Mouse (Mus musculus) limb, embryonic 11.5 days (tissue): ENCODE measurements around the gene Tbc1d14. TPM values are rescaled to one million over a fixed set of nuclear protein-coding genes. Genes with fewer than 3 reads are reported as not detected.

Source experiments
- ATAC-seq: fragments of 200-750 bp; cut with Nextera tagmentation; 2 replicates; pipeline ENCODE4 v1.8.0; 2017; ENCODE audit warnings: low read depth; ENCODE audit not compliant: insufficient number of reproducible peaks, low FRiP score, low TSS enrichment
- DNase-seq: peaks from one replicate; pipeline ENCODE4 v3.0.0-alpha.2; 2015; ENCODE audit warnings: low spot score
- H3K27ac ChIP-seq: fragments of 300-500 bp; sonication (generic); replicated peaks from 2 replicates; pipeline ENCODE4 v1.5.1; 2014; ENCODE audit warnings: low read depth, mild to moderate bottlenecking, low read length
- H3K27me3 ChIP-seq: fragments of 300-500 bp; sonication (generic); 2 replicates; pipeline ENCODE4 v1.6.1; 2014; ENCODE audit warnings: mild to moderate bottlenecking, low read length, mixed read lengths; ENCODE audit not compliant: control insufficient read depth, insufficient read depth
- H3K36me3 ChIP-seq: fragments of 300-500 bp; sonication (generic); 2 replicates; pipeline ENCODE4 v1.6.1; 2014; ENCODE audit warnings: mild to moderate bottlenecking, low read length, moderate library complexity, mixed read lengths; ENCODE audit not compliant: control insufficient read depth, insufficient read depth
- H3K4me1 ChIP-seq: fragments of 300-500 bp; sonication (generic); 2 replicates; pipeline ENCODE4 v1.6.1; 2014; ENCODE audit warnings: low read length, mixed read lengths; ENCODE audit not compliant: control insufficient read depth, insufficient read depth
- H3K4me2 ChIP-seq: fragments of 300-500 bp; sonication (generic); 2 replicates; pipeline ENCODE4 v1.6.1; 2014; ENCODE audit warnings: low read depth, mild to moderate bottlenecking, moderate library complexity; ENCODE audit not compliant: severe bottlenecking
- H3K4me3 ChIP-seq: fragments of 300-500 bp; sonication (generic); 2 replicates; pipeline ENCODE4 v1.5.1; 2014; ENCODE audit warnings: low read depth, low read length
- H3K9ac ChIP-seq: fragments of 300-500 bp; sonication (generic); 2 replicates; pipeline ENCODE4 v1.6.1; 2014; ENCODE audit warnings: mild to moderate bottlenecking, low read length
- H3K9me3 ChIP-seq: fragments of 300-500 bp; sonication (generic); 2 replicates; pipeline ENCODE4 v1.6.1; 2016; ENCODE audit warnings: low read length; ENCODE audit not compliant: control insufficient read depth
- WGBS: fragments of 180-500 bp; shearing (Covaris S2); extraction: QIAGEN DNeasy Blood & Tissue Kit; methylation state at CpG from one replicate; pipeline ENCODE4 v1.1.7; 2014; 5-methylcytosine and 5-hydroxymethylcytosine counted together
- polyA plus RNA-seq: library from polyadenylated mRNA; unstranded; fragments of >200 nt; fragmentation: Nextera tagmentation; extraction: Ambion mirVana; gene quantifications from 2 replicates; pipeline ENCODE4 v1.2.1, GENCODE M21; 2014

Gene Tbc1d14
- polyA plus RNA-seq, 1 experiment from 2014 or later = 37.7 TPM

GRCm38 (mm10) chr5:36445028-36445427 is 148.0 kb downstream of the Tbc1d14 start:
- Histone ChIP-seq H3K36me3 (no peaks in the 10 kb centered on the region), H3K9me3 (no peaks in the 10 kb centered on the region), H3K4me2 (no peak overlapping the region), H3K4me3 (no peak overlapping the region), H3K9ac (no peak overlapping the region), H3K27me3 (no peaks in the 10 kb centered on the region), H3K27ac (no peak overlapping the region), H3K4me1 (0 out of 2 replicates have a peak, but pooled peaks cover 4% of the 10 kb centered on the region)
- 24% methylated on average over 8 of the region's 8 CpGs for WGBS
- no peak for DNase-seq
- no peak for ATAC-seq

- Histone ChIP-seq H3K27ac (no peak overlapping the region), H3K9ac (no peak overlapping the region), H3K36me3 (no peaks in the 10 kb centered on the region), H3K4me2 (no peak overlapping the region), H3K4me3 (no peak overlapping the region), H3K27me3 (no peaks in the 10 kb centered on the region), H3K4me1 (no peaks in the 10 kb centered on the region), H3K9me3 (no peaks in the 10 kb centered on the region)
- 48% methylated on average over 4 of the region's 4 CpGs for WGBS
- no peak for ATAC-seq
- no peak for DNase-seq
These were observed 148.5 kb downstream of the Tbc1d14 start for GRCm38 (mm10) chr5:36444611-36445010.

- DNase-seq (no peak), ATAC-seq (no peak)
- Histone ChIP-seq H3K27ac (no peak overlapping the region), H3K4me2 (no peak overlapping the region), H3K9ac (no peak overlapping the region), H3K9me3 (no peaks in the 10 kb centered on the region), H3K27me3 (no peaks in the 10 kb centered on the region), H3K4me1 (no peaks in the 10 kb centered on the region), H3K36me3 (no peaks in the 10 kb centered on the region), H3K4me3 (no peak overlapping the region)
- WGBS = 73% methylated on average over 3 of the region's 3 CpGs
These were observed 152.3 kb downstream of the Tbc1d14 start for GRCm38 (mm10) chr5:36440741-36441140.

Other genes with a start within 250 kb of the Tbc1d14 start
- 6.4 and 8.3 TPM in 2 replicates for gene Sorcs2, start 195.1 kb downstream of the Tbc1d14 start, polyA plus RNA-seq
- 57.5 and 59.4 TPM in 2 replicates for gene Grpel1, start 128.3 kb downstream of the Tbc1d14 start, polyA plus RNA-seq
- 2.8 and 3.2 TPM in 2 replicates for gene Tada2b, start 109.0 kb downstream of the Tbc1d14 start, polyA plus RNA-seq
- gene Ccdc96, start 108.7 kb downstream of the Tbc1d14 start, polyA plus RNA-seq = 0.60 and 0.62 TPM in 2 replicates
- 22.2 and 28.4 TPM in 2 replicates for gene D5Ertd579e, start 102.7 kb upstream of the Tbc1d14 start, polyA plus RNA-seq
- 24.4 and 31.5 TPM in 2 replicates for gene Bloc1s4, start 155.4 kb upstream of the Tbc1d14 start, polyA plus RNA-seq
- gene Mrfap1, start 203.5 kb upstream of the Tbc1d14 start, polyA plus RNA-seq = 692 and 694 TPM in 2 replicates
- 6.1 TPM in 2 replicates for gene Man2b2, start 237.4 kb upstream of the Tbc1d14 start, polyA plus RNA-seq